Mouse (Mus musculus) adrenal gland, adult 18-20 months (tissue): ENCODE measurements at regions not wholly inside any gene's neighbourhood (a gene's known extent, or its start where the extent isn't known, plus 50 kb on each side); places are given as distances from the start of the nearest gene placed in this dataset.
"Not testable (repeated sequence)": the region's sequence is repeated elsewhere in the genome, so short reads cannot be mapped to it uniquely, and the experiment has no call there.

Experiments
- DNase-seq, 2 experiments: peaks; one replicate each; pipeline ENCODE4 v3.0.0; 2021 to 2022; ENCODE audit warnings: low spot score in 2 of 2

DNA sequence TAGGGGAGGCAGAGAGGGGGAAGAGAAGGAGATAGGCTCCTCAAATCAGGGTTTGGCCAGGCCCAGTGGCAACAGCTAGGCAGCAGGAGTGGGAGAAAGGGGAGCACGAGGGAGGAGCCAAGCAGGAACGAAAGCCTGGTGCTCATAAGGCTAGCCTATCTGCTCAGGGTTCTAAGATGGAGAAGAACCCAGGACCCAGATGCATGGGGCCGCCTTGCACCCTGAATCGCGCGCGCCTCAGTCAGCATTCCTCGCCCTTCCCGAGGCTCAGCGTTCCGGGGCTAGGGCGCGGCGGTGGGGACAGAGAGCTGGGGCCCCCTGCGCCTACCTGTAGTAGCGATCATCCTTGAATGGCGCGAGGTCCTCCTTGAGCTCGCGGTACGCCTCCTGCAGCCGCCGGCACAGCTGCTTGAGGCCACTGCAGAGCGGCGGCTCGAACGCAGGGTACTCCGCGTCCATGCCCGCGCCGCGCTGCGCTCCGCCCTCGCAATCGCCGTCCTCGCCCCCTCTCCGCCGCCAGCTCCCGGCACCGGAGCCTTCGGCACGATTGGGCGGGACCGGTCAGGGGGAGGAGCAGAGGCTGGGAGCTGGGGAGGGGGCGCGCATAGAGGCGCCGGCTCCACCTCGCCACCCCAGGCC is 60.1 kb downstream of the Dynlt1b start:
- peak in 1 of 2 experiments; percentile 26 for DNase-seq

DNA sequence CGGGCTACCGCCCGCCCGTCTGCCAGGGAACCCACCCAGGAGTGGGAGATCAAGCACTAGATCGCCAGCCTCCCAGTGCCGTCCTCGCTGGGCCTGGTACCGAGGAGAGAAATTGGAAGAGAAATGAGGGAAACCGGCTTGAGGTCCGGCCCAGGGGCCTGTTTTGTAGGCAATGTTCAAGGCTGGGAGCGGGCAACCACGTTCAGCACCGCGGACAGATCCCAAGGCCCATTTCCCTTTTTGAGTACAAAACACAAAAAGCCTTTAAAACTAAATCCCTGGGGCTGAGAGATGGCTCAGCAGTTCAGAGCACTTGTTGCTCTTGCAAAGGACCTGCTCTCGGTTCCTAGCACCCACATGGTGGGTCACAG is 60.6 kb downstream of the Dynlt1b start:
- DNase-seq, result not testable (repeated sequence)

DNA sequence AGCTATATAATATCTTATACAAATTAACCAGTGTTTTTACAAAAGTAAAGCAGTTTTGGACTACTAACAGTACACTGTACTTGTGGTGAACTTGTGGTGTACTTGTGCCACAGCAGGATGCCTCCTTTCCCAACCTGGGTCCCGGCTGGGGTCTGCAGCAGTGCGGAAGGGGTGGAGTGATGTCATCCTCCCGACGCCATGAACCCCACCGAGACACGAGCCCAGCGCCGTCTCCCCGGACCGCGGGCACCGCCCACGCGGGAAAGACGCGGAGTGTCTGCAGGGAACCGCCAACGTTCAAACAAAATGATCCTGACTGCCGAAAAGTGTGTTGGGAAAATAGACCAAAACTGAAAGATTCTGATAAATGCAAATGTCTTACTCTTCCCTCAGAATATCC is 62.6 kb downstream of the Dynlt1b start:
- DNase-seq, result peak in 1 of 2 experiments; percentile 41

- peak; percentile 70 to 71 for DNase-seq
Observed at GRCm38 (mm10) chr17:6492950-6493349, 63.0 kb downstream of the Dynlt1b start.

- not testable (repeated sequence) for DNase-seq
Observed at GRCm38 (mm10) chr17:6496491-6496890, 66.6 kb downstream of the Dynlt1b start.

GRCm38 (mm10) chr17:6502676-6503075 is 72.8 kb downstream of the Dynlt1b start:
- DNase-seq, result not testable (repeated sequence)

DNA sequence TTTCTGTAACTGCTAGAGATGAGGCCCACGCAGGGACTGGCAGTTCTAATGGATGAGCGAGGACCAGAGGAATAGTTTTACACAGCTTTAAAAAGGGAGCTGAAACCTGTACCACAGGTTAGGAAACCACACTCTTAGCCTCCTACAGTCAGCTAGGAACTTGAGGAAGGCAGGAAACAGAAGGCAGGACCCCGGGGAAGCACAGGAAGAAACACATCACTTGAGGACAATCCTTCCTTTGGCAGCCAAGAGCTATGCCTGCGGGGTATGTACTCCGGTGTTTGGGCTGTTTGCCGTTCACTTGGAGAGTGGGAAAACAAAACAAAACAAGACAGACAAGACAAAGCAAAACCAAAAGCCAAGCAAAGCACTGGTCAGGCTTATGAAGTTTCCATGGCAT is 76.0 kb downstream of the Dynlt1b start:
- DNase-seq, result not testable (repeated sequence)

DNA sequence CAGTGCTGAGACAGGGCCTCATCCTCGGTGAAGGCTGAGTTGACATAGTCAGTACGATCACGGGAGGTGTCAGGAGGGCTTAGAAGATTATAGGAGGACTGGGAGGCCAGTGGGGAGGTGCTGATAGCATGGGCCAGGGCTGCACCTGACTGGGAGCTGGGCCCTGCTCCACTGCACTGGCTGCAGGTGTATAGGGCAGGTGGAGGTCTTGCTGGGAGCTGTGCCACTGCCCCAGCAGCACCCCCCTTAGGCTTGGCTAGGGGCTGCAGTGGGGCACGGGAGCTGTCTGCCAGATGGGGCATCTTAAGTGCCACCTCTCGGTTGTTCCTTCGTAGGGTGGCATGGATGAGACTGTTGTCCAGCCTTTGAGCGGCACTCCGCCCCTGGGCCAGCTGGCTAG is 85.2 kb downstream of the Dynlt1b start:
- not testable (repeated sequence) for DNase-seq

GRCm38 (mm10) chr17:6519107-6519506 is 82.4 kb upstream of the Dynlt1c start:
- DNase-seq, result not testable (repeated sequence)

GRCm38 (mm10) chr17:6520001-6520400 is 81.5 kb upstream of the Dynlt1c start:
- DNase-seq, result not testable (repeated sequence)

- DNase-seq, result not testable (repeated sequence)
Observed at GRCm38 (mm10) chr17:6520751-6521150, 80.7 kb upstream of the Dynlt1c start.

- DNase-seq, result not testable (repeated sequence)
Observed at GRCm38 (mm10) chr17:6522185-6522584, 79.3 kb upstream of the Dynlt1c start.

DNA sequence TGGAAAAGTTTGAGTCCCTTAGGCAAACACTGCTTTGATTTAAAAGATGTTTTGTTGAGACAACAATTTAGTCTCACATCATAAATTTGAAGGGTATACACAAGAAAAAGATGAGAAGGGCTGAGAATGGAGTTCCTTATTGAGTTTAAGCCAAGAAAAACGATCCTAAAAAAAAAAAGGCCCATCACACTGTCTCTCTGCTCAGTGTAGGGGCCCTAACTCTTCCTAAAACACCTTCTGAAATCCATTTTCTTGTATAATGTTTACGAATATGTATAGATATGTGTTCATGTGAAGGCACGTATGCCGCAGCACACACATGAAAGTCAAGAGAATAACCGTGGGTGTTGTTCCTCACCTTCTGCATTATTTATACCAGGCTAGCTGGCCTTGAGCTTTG is 62.7 kb upstream of the Dynlt1c start:
- not testable (repeated sequence) for DNase-seq

DNA sequence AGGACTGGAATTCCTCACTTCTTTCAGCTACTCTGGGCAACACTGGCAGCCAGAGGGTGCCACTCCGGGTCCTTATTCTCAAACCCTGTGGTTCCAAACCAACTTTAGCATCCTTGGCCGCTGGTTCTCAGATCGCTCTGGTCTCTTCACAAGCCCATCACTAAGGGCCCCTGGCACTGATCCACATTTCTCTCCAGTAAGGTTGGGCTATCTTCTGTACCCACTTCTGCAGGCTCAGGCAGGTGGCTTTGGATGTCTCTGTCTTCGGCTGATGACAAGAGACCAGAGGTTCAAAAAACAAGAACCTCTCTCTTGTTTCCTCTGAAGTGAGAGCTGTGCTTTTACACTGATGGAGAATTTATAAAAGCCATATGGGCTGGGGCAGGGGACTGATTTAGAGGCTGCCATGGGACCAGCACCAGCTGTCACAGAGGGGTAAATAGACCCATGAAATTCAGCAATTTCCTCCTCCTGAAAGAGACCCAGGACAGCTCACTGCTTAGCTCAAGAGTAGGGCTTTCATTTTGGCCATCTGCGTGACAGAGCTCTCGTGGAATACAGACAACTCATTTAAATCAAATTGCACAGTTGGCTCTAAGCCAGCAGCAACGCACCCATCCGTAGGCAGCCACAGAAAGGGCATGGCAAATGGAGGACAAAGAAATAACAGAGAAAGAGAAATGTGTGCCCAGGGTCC is 54.3 kb upstream of the Dynlt1c start:
- DNase-seq, result not testable (repeated sequence)

GRCm38 (mm10) chr17:6547937-6548336 is 53.5 kb upstream of the Dynlt1c start:
- DNase-seq, result not testable (repeated sequence)
